Mouse (Mus musculus): ENCODE measurements around the gene Traf3. TPM values are rescaled to one million over a fixed set of nuclear protein-coding genes. Genes with fewer than 3 reads are reported as not detected.

Traf3 gene
- 10.5 and 11.9 TPM in 2 replicates for polyA plus RNA-seq (2016; fragmentation: Nextera tagmentation; extraction: Ambion mirVana)

DNA sequence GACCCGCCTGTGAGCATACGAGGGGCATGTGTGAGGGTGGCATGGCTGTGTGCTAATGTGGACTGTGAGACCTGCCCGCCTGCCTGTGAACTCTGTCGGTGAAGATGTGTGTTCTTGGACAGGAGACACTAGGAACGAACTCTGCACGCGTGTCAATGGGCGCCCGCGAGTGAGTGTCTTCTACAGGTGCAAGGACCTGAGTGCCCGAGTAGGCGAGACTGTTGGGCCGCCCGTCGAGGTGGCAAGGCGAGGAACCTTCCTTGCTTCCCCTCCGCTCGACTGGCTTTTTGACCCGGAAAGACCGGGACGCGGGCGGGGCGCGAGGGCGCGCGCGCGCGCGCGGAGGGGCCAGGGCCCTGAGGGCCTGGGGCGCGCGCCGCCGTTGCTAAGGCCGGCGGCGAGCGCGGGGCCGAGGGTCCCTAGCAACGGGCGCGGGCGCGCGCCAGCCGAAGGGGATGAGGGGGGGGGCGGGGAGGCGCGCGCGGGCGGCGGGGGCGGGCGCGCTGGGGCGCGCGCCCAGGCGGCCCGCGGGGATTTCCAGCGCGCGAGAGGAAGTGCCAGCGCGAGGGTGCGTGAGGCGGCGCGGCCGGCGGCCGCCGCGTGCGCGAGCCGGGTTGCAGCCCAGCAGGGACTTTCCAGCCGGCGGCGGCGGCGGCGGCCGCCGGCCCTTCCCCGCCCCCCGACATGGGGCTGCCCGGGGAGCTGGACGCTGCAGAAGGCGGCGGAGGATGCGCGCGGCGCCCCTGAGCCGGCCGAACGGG, at the start of gene Traf3:
TSS of gene Traf3 (plus strand) at position 540 of the 761 bp plus-strand sequence.
- Histone ChIP-seq H3K27me3 (replicated peaks) (no peaks in the 10 kb centered on the region), H3K4me1 (replicated peaks) (peaks cover 34% of the 10 kb centered on the region), H3K4me2 (peak within 1 kb of the TSS; percentile 95), H3K9ac (peak within 1 kb of the TSS; percentile 86), H3K36me3 (no peaks in the 10 kb centered on the region), H3K9me3 (replicated peaks) (no peaks in the 10 kb centered on the region), H3K27ac (ENCODE audit: poor library complexity, severe bottlenecking) (peak within 1 kb of the TSS; percentile 78), H3K4me3 (peak within 1 kb of the TSS; percentile 85)
- WGBS, result 5% methylated on average over 92 of the region's 105 CpGs
- ATAC-seq (ENCODE audit: insufficient number of reproducible peaks, low FRiP score), result peak; percentile 63

GRCm38 (mm10) chr12:111119506-111120085, 46.6 kb upstream of the Traf3 start:
- Histone ChIP-seq H3K9me3 (replicated peaks) (peaks cover 9% of the 10 kb centered on the region), H3K36me3 (peaks cover 63% of the 10 kb centered on the region), H3K4me2 (no peak overlapping the region), H3K9ac (no peak overlapping the region), H3K27ac (ENCODE audit: poor library complexity, severe bottlenecking) (no peak overlapping the region), H3K4me1 (replicated peaks) (no peaks in the 10 kb centered on the region; the same call in 1 of the 2 replicates), H3K4me3 (no peak overlapping the region), H3K27me3 (replicated peaks) (no peaks in the 10 kb centered on the region)
- no peak for ATAC-seq (ENCODE audit: insufficient number of reproducible peaks, low FRiP score)
- WGBS, result 93% methylated on average over 5 of the region's 5 CpGs

- no peak overlapping the region for H3K4me2 ChIP-seq
- ATAC-seq (ENCODE audit: insufficient number of reproducible peaks, low FRiP score), result no peak
- H3K36me3 ChIP-seq, result peaks cover 53% of the 10 kb centered on the region
- H3K9me3 ChIP-seq (replicated peaks), result peaks cover 9% of the 10 kb centered on the region
- H3K9ac ChIP-seq, result no peak overlapping the region
- WGBS, result 92% methylated on average over 9 of the region's 9 CpGs
- H3K4me3 ChIP-seq, result no peak overlapping the region
- H3K4me1 ChIP-seq (replicated peaks), result no peaks in the 10 kb centered on the region; the same call in 1 of the 2 replicates
- H3K27me3 ChIP-seq (replicated peaks), result no peaks in the 10 kb centered on the region
- no peak overlapping the region for H3K27ac ChIP-seq (ENCODE audit: poor library complexity, severe bottlenecking)
Measured at GRCm38 (mm10) chr12:111120976-111121645, 45.1 kb upstream of the Traf3 start.

- ATAC-seq (ENCODE audit: insufficient number of reproducible peaks, low FRiP score), result no peak
- peaks cover 9% of the 10 kb centered on the region for H3K9me3 ChIP-seq (replicated peaks)
- no peak overlapping the region for H3K27ac ChIP-seq (ENCODE audit: poor library complexity, severe bottlenecking)
- H3K4me2 ChIP-seq, result no peak overlapping the region
- no peaks in the 10 kb centered on the region for H3K4me1 ChIP-seq (replicated peaks)
- H3K4me3 ChIP-seq, result no peak overlapping the region
- no peak overlapping the region for H3K9ac ChIP-seq
- no peaks in the 10 kb centered on the region for H3K27me3 ChIP-seq (replicated peaks)
- H3K36me3 ChIP-seq, result peaks cover 44% of the 10 kb centered on the region
Measured at GRCm38 (mm10) chr12:111122332-111122852, 43.8 kb upstream of the Traf3 start.

GRCm38 (mm10) chr12:111124601-111125260, 41.4 kb upstream of the Traf3 start:
- H3K9ac ChIP-seq, result no peak overlapping the region
- H3K4me1 ChIP-seq (replicated peaks), result no peaks in the 10 kb centered on the region
- WGBS, result 74% methylated on average over 14 of the region's 14 CpGs
- H3K27me3 ChIP-seq (replicated peaks), result no peaks in the 10 kb centered on the region
- H3K27ac ChIP-seq (ENCODE audit: poor library complexity, severe bottlenecking), result no peak overlapping the region
- H3K36me3 ChIP-seq, result peaks cover 20% of the 10 kb centered on the region
- no peak for ATAC-seq (ENCODE audit: insufficient number of reproducible peaks, low FRiP score)
- no peak overlapping the region for H3K4me3 ChIP-seq
- no peak overlapping the region for H3K4me2 ChIP-seq
- peaks cover 9% of the 10 kb centered on the region for H3K9me3 ChIP-seq (replicated peaks)

- peaks cover 14% of the 10 kb centered on the region; the same call in 1 of the 2 replicates for H3K36me3 ChIP-seq
- H3K4me2 ChIP-seq, result no peak overlapping the region
- peaks cover 9% of the 10 kb centered on the region for H3K9me3 ChIP-seq (replicated peaks)
- no peak overlapping the region for H3K4me3 ChIP-seq
- whole genome bisulfite sequencing, result 74% methylated on average over 6 of the region's 6 CpGs
- no peaks in the 10 kb centered on the region for H3K4me1 ChIP-seq (replicated peaks)
- no peaks in the 10 kb centered on the region for H3K27me3 ChIP-seq (replicated peaks)
- no peak overlapping the region for H3K27ac ChIP-seq (ENCODE audit: poor library complexity, severe bottlenecking)
- no peak overlapping the region for H3K9ac ChIP-seq
- ATAC-seq (ENCODE audit: insufficient number of reproducible peaks, low FRiP score), result no peak
Measured at GRCm38 (mm10) chr12:111125666-111126065, 40.5 kb upstream of the Traf3 start.

DNA sequence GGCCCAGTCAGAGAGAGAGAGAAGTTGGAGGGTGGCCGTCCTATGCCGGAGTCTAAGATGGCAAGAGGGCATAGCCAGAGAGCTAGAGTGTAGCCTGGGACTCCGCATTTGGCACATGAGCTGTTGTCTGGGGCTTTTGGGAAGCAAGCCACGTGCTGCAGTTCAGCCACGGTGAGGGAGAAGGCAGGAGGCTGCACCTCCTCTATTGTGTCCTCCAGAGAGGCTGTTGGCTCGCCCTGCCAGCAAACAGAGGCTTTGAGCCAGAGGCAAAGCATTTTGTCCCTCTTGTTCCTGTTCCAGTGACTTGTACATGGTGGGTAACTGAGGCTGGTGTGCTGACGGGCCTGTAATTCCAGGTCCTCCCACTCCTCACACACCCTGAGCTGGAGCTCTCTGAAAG, 32.0 kb upstream of the Traf3 start:
- Histone ChIP-seq H3K4me3 (no peak overlapping the region), H3K27me3 (replicated peaks) (no peaks in the 10 kb centered on the region), H3K27ac (ENCODE audit: poor library complexity, severe bottlenecking) (no peak overlapping the region), H3K9ac (no peak overlapping the region), H3K9me3 (replicated peaks) (peaks cover 7% of the 10 kb centered on the region), H3K36me3 (no peaks in the 10 kb centered on the region), H3K4me1 (replicated peaks) (peaks cover 15% of the 10 kb centered on the region), H3K4me2 (no peak overlapping the region)
- no peak for ATAC-seq (ENCODE audit: insufficient number of reproducible peaks, low FRiP score)
- WGBS, result 86% methylated on average over 7 of the region's 7 CpGs

DNA sequence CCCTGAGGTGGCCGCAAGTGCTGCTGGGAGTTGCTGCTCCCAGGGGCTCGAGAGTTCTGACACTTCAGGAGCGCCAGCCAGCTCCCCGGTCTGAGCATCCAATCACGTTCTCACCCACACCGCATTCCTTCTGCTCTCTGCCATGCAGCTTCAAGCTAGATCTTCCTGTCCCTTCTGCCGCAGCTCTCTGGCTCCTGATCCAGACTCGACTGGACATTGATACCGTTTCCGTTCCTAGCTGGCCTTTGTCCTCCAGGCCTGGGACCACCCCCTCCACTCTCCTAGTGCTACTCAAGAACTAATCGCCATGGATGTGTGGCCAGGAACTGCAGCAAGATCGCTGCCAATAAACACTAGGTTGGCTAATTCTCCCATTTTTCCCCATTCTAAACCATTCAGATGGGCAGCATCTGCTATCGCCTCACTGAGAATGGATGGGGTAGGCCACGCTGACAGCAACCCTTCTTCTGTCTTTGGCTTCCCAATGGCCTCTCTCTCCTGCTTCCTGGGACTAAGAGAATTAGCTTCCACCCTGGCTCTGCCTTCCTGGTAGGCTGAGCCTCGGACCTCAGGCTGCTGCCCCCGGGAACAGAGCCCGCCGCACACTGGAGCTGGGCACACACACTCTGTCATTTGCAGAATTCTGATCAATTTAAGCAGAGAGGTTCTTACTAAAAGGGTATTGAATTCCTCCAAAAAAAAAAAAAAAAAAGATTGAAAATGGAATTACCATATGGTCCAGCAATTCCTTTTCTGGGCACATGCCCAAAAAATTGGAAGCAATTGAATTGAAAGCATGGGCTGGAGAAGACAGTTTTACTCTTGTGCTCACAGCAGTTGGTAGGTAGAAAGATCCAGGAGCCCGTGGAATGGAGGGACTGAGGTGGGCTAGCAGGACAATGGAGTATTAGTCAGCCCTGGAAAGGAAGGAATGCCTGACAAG, 31.1 kb upstream of the Traf3 start:
- Histone ChIP-seq H3K9me3 (replicated peaks) (peaks cover 12% of the 10 kb centered on the region), H3K27ac (ENCODE audit: poor library complexity, severe bottlenecking) (no peak overlapping the region), H3K4me2 (peak overlapping the region; percentile 25; the same call in 1 of the 2 replicates), H3K4me1 (replicated peaks) (peaks cover 15% of the 10 kb centered on the region), H3K9ac (no peak overlapping the region), H3K36me3 (no peaks in the 10 kb centered on the region), H3K4me3 (no peak overlapping the region), H3K27me3 (replicated peaks) (no peaks in the 10 kb centered on the region)
- no peak for ATAC-seq (ENCODE audit: insufficient number of reproducible peaks, low FRiP score)
- WGBS, result 52% methylated on average over 19 of the region's 19 CpGs

DNA sequence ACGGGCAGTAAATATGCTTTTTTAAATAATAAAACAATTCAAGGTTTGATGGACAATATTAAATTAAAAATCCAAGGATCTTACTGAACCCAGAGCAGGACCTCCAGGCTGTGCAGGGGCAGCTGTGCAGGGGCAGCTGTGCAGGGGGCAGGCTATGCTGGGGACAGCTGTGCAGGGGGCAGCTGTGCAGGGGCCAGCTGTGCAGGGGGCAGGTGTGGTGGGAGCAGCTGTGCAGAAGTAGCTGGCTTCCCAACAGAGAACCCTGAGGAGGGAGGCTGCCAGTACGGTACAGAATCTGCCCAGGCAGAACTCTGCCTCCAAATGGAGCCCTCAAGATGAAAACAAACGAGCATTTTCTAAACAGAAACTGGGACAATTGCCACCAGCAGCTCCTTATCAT, 30.2 kb upstream of the Traf3 start:
- WGBS, result 73% methylated on average over 3 of the region's 3 CpGs
- Histone ChIP-seq H3K9ac (no peak overlapping the region), H3K4me1 (replicated peaks) (peaks cover 15% of the 10 kb centered on the region), H3K27ac (ENCODE audit: poor library complexity, severe bottlenecking) (no peak overlapping the region), H3K4me3 (no peak overlapping the region), H3K9me3 (replicated peaks) (peaks cover 12% of the 10 kb centered on the region), H3K4me2 (no peak overlapping the region), H3K36me3 (no peaks in the 10 kb centered on the region), H3K27me3 (replicated peaks) (no peaks in the 10 kb centered on the region)
- no peak for ATAC-seq (ENCODE audit: insufficient number of reproducible peaks, low FRiP score)

DNA sequence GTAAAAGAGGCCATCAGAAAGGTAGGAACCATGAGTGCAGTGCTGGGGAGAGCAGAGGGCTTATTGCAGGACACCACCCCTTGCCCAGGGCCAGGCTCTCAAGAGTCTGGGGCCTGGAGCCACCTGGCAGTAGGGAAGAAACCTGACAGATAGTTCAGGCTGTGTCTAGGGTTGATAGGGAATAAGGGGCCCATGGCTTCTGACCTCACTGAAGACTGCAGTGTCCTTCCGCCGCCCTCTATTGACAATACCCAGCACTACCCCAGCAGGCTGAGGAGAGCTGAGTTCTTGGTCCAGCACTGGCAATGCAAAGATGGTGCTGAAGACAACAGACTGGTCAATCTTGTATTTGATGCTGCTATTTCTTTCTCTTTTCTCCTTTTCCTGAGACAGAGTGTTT, 29.1 kb upstream of the Traf3 start:
- WGBS, result 51% methylated on average over 2 of the region's 2 CpGs
- H3K36me3 ChIP-seq, result no peaks in the 10 kb centered on the region
- no peak overlapping the region for H3K9ac ChIP-seq
- H3K27ac ChIP-seq (ENCODE audit: poor library complexity, severe bottlenecking), result no peak overlapping the region
- ATAC-seq (ENCODE audit: insufficient number of reproducible peaks, low FRiP score), result no peak
- H3K4me2 ChIP-seq, result no peak overlapping the region
- peaks cover 12% of the 10 kb centered on the region for H3K9me3 ChIP-seq (replicated peaks)
- H3K27me3 ChIP-seq (replicated peaks), result no peaks in the 10 kb centered on the region
- H3K4me1 ChIP-seq (replicated peaks), result peaks cover 15% of the 10 kb centered on the region
- no peak overlapping the region for H3K4me3 ChIP-seq

All from heart, embryonic 12.5 days (tissue).